Mouse (Mus musculus) limb, embryonic 14.5 days (tissue): ENCODE measurements around the gene Magoh. TPM values are rescaled to one million over a fixed set of nuclear protein-coding genes. Genes with fewer than 3 reads are reported as not detected.

Experiments used
- ATAC-seq: fragments of 200-750 bp; cut with Nextera tagmentation; 2 replicates; pipeline ENCODE4 v1.8.0; 2017; ENCODE audit warnings: low read depth, moderate number of reproducible peaks, moderate TSS enrichment; ENCODE audit not compliant: low FRiP score
- DNase-seq: peaks from one replicate; pipeline ENCODE4 v3.0.0-alpha.2; 2015; ENCODE audit warnings: low spot score
- H3K27ac ChIP-seq: fragments of 300-500 bp; sonication (generic); replicated peaks from 2 replicates; pipeline ENCODE4 v1.5.1; 2014; ENCODE audit warnings: low read depth, mild to moderate bottlenecking, low read length, moderate library complexity, mixed read lengths
- H3K27me3 ChIP-seq: fragments of 300-500 bp; sonication (generic); 2 replicates; pipeline ENCODE4 v1.6.1; 2014; ENCODE audit warnings: low read length, mixed read lengths; ENCODE audit not compliant: control insufficient read depth, insufficient read depth
- H3K36me3 ChIP-seq: fragments of 300-500 bp; sonication (generic); 2 replicates; pipeline ENCODE4 v1.6.1; 2014; ENCODE audit warnings: mild to moderate bottlenecking, low read length, moderate library complexity, mixed read lengths; ENCODE audit not compliant: control insufficient read depth, insufficient read depth
- H3K4me1 ChIP-seq: fragments of 300-500 bp; sonication (generic); 2 replicates; pipeline ENCODE4 v1.6.1; 2014; ENCODE audit warnings: antibody characterized with exemption, low read length, mixed read lengths; ENCODE audit not compliant: control insufficient read depth, insufficient read depth
- H3K4me2 ChIP-seq: fragments of 300-500 bp; sonication (generic); replicated peaks from 2 replicates; pipeline ENCODE4 v1.6.1; 2014; ENCODE audit warnings: low read depth, mild to moderate bottlenecking, low read length, moderate library complexity; ENCODE audit not compliant: severe bottlenecking
- H3K4me3 ChIP-seq: fragments of 300-500 bp; sonication (generic); replicated peaks from 2 replicates; pipeline ENCODE4 v1.5.1; 2014; ENCODE audit warnings: low read length
- H3K9ac ChIP-seq: fragments of 300-500 bp; sonication (generic); 2 replicates; pipeline ENCODE4 v1.6.1; 2014; ENCODE audit warnings: mild to moderate bottlenecking, low read depth, low read length, moderate library complexity; ENCODE audit not compliant: severe bottlenecking
- H3K9me3 ChIP-seq: fragments of 300-500 bp; sonication (generic); 2 replicates; pipeline ENCODE4 v1.6.1; 2016; ENCODE audit warnings: low read length; ENCODE audit not compliant: control insufficient read depth
- POLR2A ChIP-seq: fragments of 200-500 bp; IDR thresholded peaks from 2 replicates; pipeline ENCODE4 v1.8.0; 2012; ENCODE audit warnings: inconsistent platforms, mild to moderate bottlenecking, moderate library complexity, borderline replicate concordance; ENCODE audit not compliant: insufficient read depth, insufficient read length; ENCODE audit errors: extremely low read depth
- WGBS: fragments of 180-500 bp; shearing (Covaris S2); extraction: QIAGEN DNeasy Blood & Tissue Kit; methylation state at CpG from one replicate; pipeline ENCODE4 v1.1.7; 2014; 5-methylcytosine and 5-hydroxymethylcytosine counted together
- polyA plus RNA-seq, 2 experiments: library from polyadenylated mRNA; depleted of rRNA in 1 of 2; stranded (reverse) in 1 of 2; unstranded in 1 of 2; fragments of >200 nt; fragmentation: Nextera tagmentation in 1 of 2; extraction: Ambion mirVana in 1 of 2; gene quantifications; 2 replicates each; pipeline versions ENCODE4 v1.2.1 to v1.2.3; 2012 to 2014

The Magoh gene
- polyA plus RNA-seq, 2 experiments, result 199 to 252 TPM

- 93% methylated on average over 3 of the region's 3 CpGs for WGBS
- DNase-seq (no peak), ATAC-seq (no peak)
- H3K9ac ChIP-seq, result no peak overlapping the region
- H3K4me1 ChIP-seq, result no peaks in the 10 kb centered on the region
- no peak for TF ChIP-seq POLR2A
- peaks cover 60% of the 10 kb centered on the region for H3K36me3 ChIP-seq
- H3K27ac ChIP-seq, result no peak overlapping the region
- no peaks in the 10 kb centered on the region for H3K9me3 ChIP-seq
- no peak overlapping the region for H3K4me3 ChIP-seq
- H3K4me2 ChIP-seq, result no peak overlapping the region
- H3K27me3 ChIP-seq, result no peaks in the 10 kb centered on the region
Observed at GRCm38 (mm10) chr4:107900206-107900605, 20.7 kb downstream of the Magoh start.

GRCm38 (mm10) chr4:107904252-107904651 is 24.7 kb downstream of the Magoh start:
- H3K4me1 ChIP-seq, result no peaks in the 10 kb centered on the region

GRCm38 (mm10) chr4:107906561-107906960 is 27.0 kb downstream of the Magoh start:
- Histone ChIP-seq H3K4me3 (no peak overlapping the region), H3K36me3 (peaks cover 56% of the 10 kb centered on the region), H3K9me3 (no peaks in the 10 kb centered on the region), H3K4me2 (no peak overlapping the region), H3K4me1 (no peaks in the 10 kb centered on the region), H3K27ac (no peak overlapping the region), H3K9ac (no peak overlapping the region), H3K27me3 (no peaks in the 10 kb centered on the region)
- 93% methylated on average over 9 of the region's 9 CpGs for WGBS
- ATAC-seq (no peak), DNase-seq (no peak)
- TF ChIP-seq POLR2A, result no peak

More at GRCm38 (mm10) chr4:107904252-107904651, 24.7 kb downstream of the Magoh start:
- DNase-seq, result no peak
- Histone ChIP-seq H3K4me3 (no peak overlapping the region), H3K4me2 (no peak overlapping the region), H3K27me3 (no peaks in the 10 kb centered on the region), H3K9me3 (no peaks in the 10 kb centered on the region), H3K27ac (no peak overlapping the region), H3K36me3 (peaks cover 49% of the 10 kb centered on the region), H3K9ac (no peak overlapping the region)
- ATAC-seq, result no peak
- TF ChIP-seq POLR2A, result no peak
- 92% methylated on average over 10 of the region's 10 CpGs for WGBS

- Histone ChIP-seq H3K9me3 (no peaks in the 10 kb centered on the region), H3K4me3 (no peak overlapping the region), H3K36me3 (peaks cover 54% of the 10 kb centered on the region), H3K27me3 (no peaks in the 10 kb centered on the region), H3K4me1 (no peaks in the 10 kb centered on the region), H3K9ac (no peak overlapping the region), H3K4me2 (no peak overlapping the region), H3K27ac (no peak overlapping the region)
- no peak for DNase-seq
- 93% methylated on average over 4 of the region's 4 CpGs for WGBS
- TF ChIP-seq POLR2A, result no peak
- ATAC-seq, result no peak
Observed at GRCm38 (mm10) chr4:107910020-107910419, 30.5 kb downstream of the Magoh start.

GRCm38 (mm10) chr4:107920336-107920735 is 40.8 kb downstream of the Magoh start:
- WGBS, result 98% methylated on average over 2 of the region's 2 CpGs
- Histone ChIP-seq H3K4me1 (peaks cover 8% of the 10 kb centered on the region; the same call in 1 of the 2 replicates), H3K4me2 (no peak overlapping the region), H3K9ac (no peak overlapping the region), H3K27ac (no peak overlapping the region), H3K36me3 (no peaks in the 10 kb centered on the region), H3K27me3 (no peaks in the 10 kb centered on the region), H3K4me3 (no peak overlapping the region), H3K9me3 (no peaks in the 10 kb centered on the region)
- no peak for TF ChIP-seq POLR2A
- ATAC-seq (no peak), DNase-seq (no peak)
